Mouse (Mus musculus): ENCODE results near the gene Csmd2. TPM values are rescaled to one million over a fixed set of nuclear protein-coding genes. Genes with fewer than 3 reads are reported as not detected.
"Not testable (repeated sequence)": the region's sequence is repeated elsewhere in the genome, so short reads cannot be mapped to it uniquely, and the experiment has no call there.

Gene Csmd2
- total RNA-seq, 2 experiments from 2014 or later: 43.1 to 48.9 TPM

DNA sequence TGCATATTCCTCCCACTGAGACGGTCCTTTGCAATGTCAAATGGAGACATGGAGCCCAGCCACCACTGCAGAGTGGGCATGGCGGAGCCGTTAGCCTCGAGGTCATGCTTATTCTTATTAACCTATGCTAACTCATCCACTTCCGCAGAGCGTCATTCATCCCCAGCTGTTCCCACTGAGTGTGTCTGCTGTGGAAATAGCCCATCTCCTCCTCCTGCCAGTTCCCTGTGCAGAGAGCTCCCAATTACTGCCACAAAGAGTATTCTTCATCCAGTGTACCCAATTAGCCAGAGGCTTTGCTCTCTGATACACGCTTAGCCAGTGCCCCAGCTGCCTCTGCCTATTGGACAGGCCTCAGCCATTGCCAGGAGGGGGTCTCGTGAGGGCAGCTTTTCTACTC lies 504.4 kb downstream of the Csmd2 start:
- H3K4me3 ChIP-seq: no peak overlapping the region
- TF ChIP-seq CTCF (conservative IDR thresholded peaks at IDR 0.05): no peak
- peak in 1 of 2 experiments; percentile 41 for DNase-seq (ENCODE audit: low spot score in 2 of 2)
- H3K27ac ChIP-seq: no peak overlapping the region; the same call in 1 of the 2 replicates

DNA sequence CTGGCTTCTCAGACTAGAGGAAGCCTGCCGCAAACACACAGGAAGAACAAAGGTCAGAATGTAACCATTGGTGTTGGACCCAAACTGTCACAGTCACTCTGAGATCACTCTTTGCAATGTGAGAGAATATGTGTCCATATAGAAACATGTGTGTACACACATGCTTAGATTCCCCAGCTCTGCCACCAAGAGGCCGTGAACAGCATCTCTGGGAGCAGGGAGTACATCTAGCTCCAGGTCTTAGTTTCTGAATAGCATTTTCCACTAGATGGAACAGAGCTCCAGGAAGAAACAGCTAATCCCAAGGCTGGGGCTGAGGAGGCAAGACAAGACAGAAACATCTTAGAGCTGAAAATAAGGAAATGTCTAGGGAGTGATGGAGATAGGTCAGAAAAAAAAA lies 512.3 kb downstream of the Csmd2 start:
- TF ChIP-seq CTCF (conservative IDR thresholded peaks at IDR 0.05): peak; percentile 52
- Histone ChIP-seq H3K4me3 (no peak overlapping the region), H3K27ac (no peak overlapping the region)
- no peak for DNase-seq (ENCODE audit: low spot score in 2 of 2)

DNA sequence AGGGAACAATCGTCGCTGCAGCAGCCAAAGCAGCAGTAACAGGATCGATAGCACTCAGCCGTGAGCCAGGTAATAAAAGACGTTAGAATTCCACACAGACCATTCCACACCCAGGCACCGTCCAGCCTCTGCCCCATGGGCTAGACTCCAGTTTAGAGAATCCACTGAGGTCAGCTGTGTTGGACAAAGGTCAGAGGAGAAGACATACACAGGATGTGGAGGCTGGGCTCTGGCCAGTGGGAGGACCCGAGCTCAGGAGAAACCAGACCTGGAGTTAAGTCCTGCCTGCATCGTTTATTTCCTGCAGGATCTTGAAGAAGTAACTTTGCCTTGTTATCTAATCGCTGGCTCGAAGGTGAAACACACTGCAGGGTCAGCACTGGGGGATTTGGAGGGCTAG lies 519.2 kb downstream of the Csmd2 start:
- Histone ChIP-seq H3K4me3 (no peak overlapping the region), H3K27ac (no peak overlapping the region)
- no peak for TF ChIP-seq CTCF (conservative IDR thresholded peaks at IDR 0.05)
- DNase-seq (ENCODE audit: low spot score in 2 of 2): no peak

DNA sequence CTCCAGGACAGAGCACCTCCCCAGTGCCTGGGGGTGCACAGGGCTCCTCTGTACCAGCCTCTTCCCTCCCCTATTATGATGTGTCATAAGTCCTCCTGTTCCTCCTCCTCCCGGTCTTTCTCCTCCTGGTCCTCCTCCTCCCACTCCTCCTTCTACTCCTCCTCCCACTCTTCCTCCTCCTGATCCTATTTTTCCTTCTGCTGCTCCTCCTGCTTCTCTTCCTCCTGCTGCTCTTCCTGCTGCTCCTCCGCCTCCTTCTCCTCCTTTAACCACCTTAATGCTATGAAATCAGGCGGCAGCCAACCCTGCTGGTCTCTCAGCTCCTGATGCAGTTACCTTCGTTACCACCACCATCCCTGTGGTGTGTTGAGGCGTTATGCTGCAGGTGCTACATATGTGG lies 522.2 kb downstream of the Csmd2 start:
- H3K27ac ChIP-seq: peak overlapping the region; percentile 9; the same call in 1 of the 2 replicates
- H3K4me3 ChIP-seq: no peak overlapping the region
- TF ChIP-seq CTCF (conservative IDR thresholded peaks at IDR 0.05): no peak
- peak; percentile 17 to 18 for DNase-seq (ENCODE audit: low spot score in 2 of 2)

DNA sequence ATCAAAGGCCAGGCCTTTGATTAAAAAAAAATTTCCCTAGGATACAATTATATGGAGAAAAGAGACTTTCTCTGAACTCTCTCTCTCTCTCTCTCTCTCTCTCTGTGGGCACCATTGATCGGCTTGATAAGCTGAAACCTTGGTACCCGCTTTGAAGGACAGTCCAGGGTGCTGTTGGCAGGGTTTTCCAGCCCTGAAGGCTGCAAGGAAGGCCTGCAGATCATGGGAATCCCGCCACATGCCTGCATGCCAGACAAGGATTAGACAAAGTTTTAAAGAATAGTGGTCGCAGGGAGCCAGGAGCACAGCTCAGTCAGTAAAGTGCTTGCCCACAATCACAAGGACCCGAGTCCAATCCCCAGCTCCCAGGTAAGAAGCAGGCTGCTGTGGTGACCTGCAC lies 526.8 kb downstream of the Csmd2 start:
- Histone ChIP-seq H3K27ac (no peak overlapping the region), H3K4me3 (no peak overlapping the region)
- no peak for DNase-seq (ENCODE audit: low spot score in 2 of 2)
- no peak for TF ChIP-seq CTCF (conservative IDR thresholded peaks at IDR 0.05)

DNA sequence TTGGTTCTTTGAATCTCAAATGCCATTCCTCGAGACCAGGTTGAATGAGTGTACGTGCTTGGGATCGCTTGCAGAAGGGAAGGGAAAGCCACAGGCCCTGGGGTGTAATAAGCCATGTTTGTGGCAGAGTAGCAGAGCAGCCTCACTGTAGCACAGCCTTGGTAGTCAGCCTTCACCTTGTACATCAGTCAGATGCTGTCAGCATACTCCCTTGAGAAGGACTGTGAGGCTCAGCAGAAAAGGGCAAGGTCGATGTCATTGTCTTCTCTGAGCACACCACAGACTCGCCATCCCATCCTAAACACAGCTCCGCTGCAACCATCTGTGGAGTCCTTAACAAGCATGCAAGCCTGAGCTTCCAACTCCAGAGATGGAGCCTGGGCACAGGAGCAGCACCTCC lies 533.6 kb downstream of the Csmd2 start:
- TF ChIP-seq CTCF (conservative IDR thresholded peaks at IDR 0.05): no peak
- no peak overlapping the region for H3K4me3 ChIP-seq
- DNase-seq (ENCODE audit: low spot score in 2 of 2): no peak
- no peak overlapping the region for H3K27ac ChIP-seq

DNA sequence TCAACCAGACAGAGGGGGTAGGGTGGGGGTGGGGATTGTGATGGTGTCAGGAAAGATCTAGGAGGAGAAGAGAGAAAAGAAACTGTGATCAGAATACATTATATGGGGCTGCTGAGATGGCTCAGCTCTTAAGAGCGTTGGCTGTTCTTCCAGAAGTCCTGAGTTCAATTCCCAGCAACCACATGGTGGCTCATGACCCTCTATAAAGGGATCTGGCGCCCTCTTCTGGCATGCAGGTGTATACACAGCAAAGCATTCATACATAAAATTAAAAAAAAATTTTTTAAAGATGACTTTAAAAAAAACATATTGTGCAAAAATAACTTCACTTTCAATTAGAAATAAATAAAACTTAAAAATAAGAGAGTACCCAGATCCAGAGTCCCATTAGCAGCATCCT lies 555.7 kb downstream of the Csmd2 start:
- peak in 1 of 2 experiments; percentile 43 for DNase-seq (ENCODE audit: low spot score in 2 of 2)
- no peak overlapping the region for H3K27ac ChIP-seq
- no peak overlapping the region for H3K4me3 ChIP-seq
- peak; percentile 80 for TF ChIP-seq CTCF (conservative IDR thresholded peaks at IDR 0.05)

DNA sequence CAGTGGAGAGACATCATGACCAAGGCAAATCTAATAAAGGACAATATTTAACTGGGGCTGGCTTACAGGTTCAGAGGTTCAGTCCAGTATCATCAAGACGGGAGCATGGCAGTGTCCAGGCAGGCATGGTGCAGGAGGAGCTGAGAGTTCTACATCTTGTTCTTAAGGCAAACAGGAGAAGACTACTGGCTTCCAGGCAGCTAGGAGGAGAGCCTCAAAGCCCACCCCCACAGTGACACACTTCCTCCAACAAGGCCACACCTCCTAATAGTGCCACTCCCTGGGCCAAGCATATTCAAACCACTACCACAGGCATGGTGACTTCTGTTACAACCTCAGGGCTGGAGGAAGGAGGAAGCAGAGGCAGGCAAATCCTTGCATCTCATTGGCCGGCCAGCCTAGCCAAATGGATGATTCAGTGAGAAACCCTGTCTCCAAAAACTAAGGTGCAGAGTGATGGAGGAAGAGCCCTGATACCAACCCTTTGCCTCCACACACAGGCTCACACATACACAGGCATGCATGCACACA lies 556.4 kb downstream of the Csmd2 start:
- H3K4me3 ChIP-seq; H3K27ac ChIP-seq; DNase-seq (ENCODE audit: low spot score in 2 of 2): not testable (repeated sequence)

DNA sequence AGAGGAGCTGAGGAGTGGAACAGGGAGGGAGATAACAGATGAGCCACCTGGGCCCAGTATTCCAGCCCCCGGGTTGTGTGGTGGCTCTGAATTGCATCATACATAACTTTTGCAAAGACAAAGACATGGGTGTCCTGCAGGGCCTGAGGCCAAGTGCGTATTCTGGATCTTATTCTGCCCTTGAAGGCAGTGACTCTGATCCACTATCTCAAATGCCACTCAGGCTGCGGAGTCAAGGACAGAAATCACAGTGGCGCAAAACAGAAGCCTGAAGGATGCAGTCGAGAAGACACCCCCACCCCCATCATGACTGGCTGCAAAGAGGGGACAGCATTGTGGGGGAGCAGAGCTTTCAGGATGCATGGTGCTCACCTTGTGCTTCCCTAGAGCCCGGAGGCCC lies 563.1 kb downstream of the Csmd2 start:
- TF ChIP-seq CTCF (conservative IDR thresholded peaks at IDR 0.05): no peak
- Histone ChIP-seq H3K4me3 (no peak overlapping the region), H3K27ac (no peak overlapping the region)
- no peak for DNase-seq (ENCODE audit: low spot score in 2 of 2)

DNA sequence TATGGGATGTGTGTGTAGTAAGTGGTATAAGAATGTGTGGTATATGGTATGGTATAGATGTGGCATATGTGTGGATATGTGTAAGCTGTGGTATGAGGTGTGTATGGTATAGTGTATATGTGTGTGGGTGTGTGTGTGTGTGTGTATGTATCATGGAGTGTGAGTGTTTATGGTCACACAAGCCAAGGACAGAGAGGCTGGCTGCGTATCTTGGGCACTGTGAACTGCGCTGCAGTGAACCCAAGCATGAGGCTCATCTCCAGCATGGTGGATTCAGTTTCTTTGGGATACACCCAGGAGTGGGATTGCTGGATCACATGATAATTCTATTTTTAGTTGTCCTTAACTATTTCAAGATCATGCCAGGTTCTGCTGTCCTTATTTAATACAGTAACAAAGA lies 566.5 kb downstream of the Csmd2 start:
- no peak for TF ChIP-seq CTCF (conservative IDR thresholded peaks at IDR 0.05)
- no peak for DNase-seq (ENCODE audit: low spot score in 2 of 2)
- Histone ChIP-seq H3K27ac (no peak overlapping the region), H3K4me3 (no peak overlapping the region)

DNA sequence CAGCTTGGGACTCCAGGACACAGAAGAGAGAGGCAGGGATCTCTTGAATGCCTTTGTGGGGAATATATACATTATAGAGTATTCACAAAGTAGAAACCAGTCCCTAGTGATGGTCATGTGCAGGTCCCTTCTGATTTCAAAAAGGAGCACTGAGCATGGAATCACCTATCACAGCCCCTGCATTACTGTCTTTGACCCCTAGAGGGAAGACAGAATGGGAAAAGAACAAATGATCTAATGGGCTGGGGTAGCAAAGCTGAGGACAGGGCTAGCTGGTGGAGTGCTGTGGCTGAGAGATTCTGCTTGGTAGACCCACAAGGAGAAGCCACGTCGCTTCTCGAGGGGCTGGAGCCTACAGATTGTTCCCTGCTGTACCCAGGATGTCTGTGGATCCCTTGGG lies 572.7 kb downstream of the Csmd2 start:
- no peak for DNase-seq (ENCODE audit: low spot score in 2 of 2)
- TF ChIP-seq CTCF (conservative IDR thresholded peaks at IDR 0.05): peak; percentile 71
- Histone ChIP-seq H3K27ac (no peak overlapping the region), H3K4me3 (no peak overlapping the region)

DNA sequence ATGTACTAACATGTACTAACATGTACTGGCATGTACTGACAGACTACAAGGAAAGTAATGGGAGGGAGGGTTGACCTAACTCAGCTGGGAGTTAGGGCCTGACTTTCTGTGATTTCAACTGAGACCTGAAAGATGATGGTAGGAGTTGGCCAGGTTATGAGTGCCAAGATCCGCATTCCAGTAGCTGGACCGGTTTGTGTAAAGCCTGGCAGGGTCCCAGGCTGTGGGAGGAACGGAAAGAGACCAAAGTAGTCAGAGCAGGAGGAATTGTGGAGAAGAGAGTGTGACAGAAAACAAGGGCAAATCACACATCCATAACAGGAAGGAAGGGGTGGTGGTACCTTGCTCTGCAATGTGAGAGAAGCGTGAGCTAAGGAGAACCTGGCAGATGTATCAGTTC lies 588.2 kb downstream of the Csmd2 start:
- H3K4me3 ChIP-seq: no peak overlapping the region
- no peak for DNase-seq (ENCODE audit: low spot score in 2 of 2)
- no peak overlapping the region for H3K27ac ChIP-seq
- TF ChIP-seq CTCF (conservative IDR thresholded peaks at IDR 0.05): no peak

DNA sequence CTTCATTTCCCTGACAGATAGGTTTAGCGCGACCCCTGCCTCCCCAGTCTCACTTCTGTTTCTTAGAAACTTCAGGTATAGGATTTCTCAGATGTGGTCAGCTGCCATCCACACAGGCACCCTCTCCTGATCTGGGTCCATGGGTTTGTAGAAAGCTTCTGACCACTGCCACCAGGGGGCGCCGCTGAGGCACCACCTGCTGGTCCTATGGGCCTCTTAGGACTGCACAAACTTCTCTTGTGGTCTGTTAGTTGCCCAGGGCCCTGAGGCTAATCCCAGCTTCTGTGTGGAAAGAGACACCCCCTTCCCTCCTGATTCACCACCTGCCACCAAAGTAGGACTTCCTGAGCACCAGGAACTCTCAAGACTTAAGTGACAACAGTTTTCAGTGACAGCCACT lies 591.5 kb downstream of the Csmd2 start:
- TF ChIP-seq CTCF (conservative IDR thresholded peaks at IDR 0.05): peak; percentile 72
- DNase-seq (ENCODE audit: low spot score in 2 of 2): no peak
- H3K27ac ChIP-seq: no peak overlapping the region
- H3K4me3 ChIP-seq: no peak overlapping the region

DNA sequence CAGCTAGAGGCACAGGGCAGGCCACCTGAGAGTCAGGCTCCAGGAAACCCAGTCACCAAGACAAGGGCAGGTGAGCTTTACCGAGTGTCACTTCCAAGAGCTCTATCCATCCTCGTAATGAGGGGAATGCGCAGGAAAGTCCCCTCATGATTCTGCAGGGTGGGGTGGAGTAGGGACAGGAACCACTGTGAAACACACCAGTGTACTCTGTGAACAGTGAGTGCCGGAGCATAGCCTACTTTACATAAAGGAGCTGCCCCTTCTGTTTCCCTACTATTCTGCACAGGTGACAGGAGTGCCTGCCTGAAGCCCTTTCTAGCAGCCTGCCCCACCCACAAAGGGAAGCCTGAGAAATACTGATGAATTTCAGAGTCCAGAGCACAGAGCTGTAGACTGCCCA lies 605.6 kb downstream of the Csmd2 start:
- no peak overlapping the region for H3K4me3 ChIP-seq
- H3K27ac ChIP-seq: no peak overlapping the region
- DNase-seq (ENCODE audit: low spot score in 2 of 2): no peak
- TF ChIP-seq CTCF (conservative IDR thresholded peaks at IDR 0.05): no peak

DNA sequence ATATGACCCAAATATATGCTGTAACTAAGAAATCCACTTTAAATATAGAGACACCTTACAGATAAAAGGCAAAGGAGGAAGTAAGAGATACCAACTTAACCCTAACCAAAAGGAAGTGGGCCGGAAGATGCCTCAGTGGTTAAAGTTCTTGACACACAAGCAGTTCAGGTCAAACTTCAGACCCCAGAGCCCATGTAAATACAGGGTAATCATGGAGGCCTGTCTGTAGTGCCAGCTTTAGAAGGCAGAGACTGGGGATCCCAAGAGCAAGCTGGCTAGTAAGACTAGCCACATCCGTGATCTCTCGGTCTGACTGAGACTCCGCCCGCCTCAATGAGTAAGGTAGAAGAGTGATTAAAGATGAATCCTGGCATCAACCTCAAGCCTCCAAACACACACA lies 606.4 kb downstream of the Csmd2 start:
- no peak overlapping the region for H3K27ac ChIP-seq
- no peak for TF ChIP-seq CTCF (conservative IDR thresholded peaks at IDR 0.05)
- H3K4me3 ChIP-seq: no peak overlapping the region
- DNase-seq (ENCODE audit: low spot score in 2 of 2): no peak

Data from layer of hippocampus, adult 2 months (tissue).